Mouse (Mus musculus) CH12.LX (cell line): ENCODE data around the gene Tcp10a. TPM values are rescaled to one million over a fixed set of nuclear protein-coding genes. Genes with fewer than 3 reads are reported as not detected.
"Not testable (repeated sequence)": the region's sequence is repeated elsewhere in the genome, so short reads cannot be mapped to it uniquely, and the experiment has no call there.

ENCODE experiments used
- DNase-seq: peaks from one replicate; pipeline ENCODE4 v3.0.0-alpha.2; 2013; ENCODE audit errors: extremely low read depth
- H3K27ac ChIP-seq: 2 replicates; pipeline ENCODE4 v1.5.1; 2012; ENCODE audit warnings: low read depth, mild to moderate bottlenecking, control low read depth, moderate library complexity; ENCODE audit not compliant: insufficient read depth
- H3K27me3 ChIP-seq: replicated peaks from 2 replicates; pipeline ENCODE3; 2012; ENCODE audit warnings: inconsistent platforms
- H3K36me3 ChIP-seq, 2 experiments: replicated peaks in 1 of 2; 2 replicates each; pipeline versions ENCODE3 to v1.6.1; 2012; ENCODE audit warnings: inconsistent platforms in 1 of 2, low read length in 1 of 2, mild to moderate bottlenecking in 1 of 2, mixed read lengths in 1 of 2, moderate library complexity in 1 of 2; ENCODE audit not compliant: control insufficient read depth in 1 of 2, insufficient read depth in 1 of 2
- H3K4me1 ChIP-seq, 2 experiments: 2 replicates each; pipeline ENCODE4 v1.6.1; 2012; ENCODE audit warnings: inconsistent platforms in 1 of 2, moderate library complexity in 1 of 2; ENCODE audit not compliant: insufficient read depth in 2 of 2, control insufficient read depth in 1 of 2
- H3K4me2 ChIP-seq: 2 replicates; pipeline ENCODE4 v1.6.1; 2012; ENCODE audit warnings: low read depth, mild to moderate bottlenecking, control low read depth; ENCODE audit not compliant: poor library complexity, insufficient read depth, severe bottlenecking
- H3K4me3 ChIP-seq, 3 experiments: fragments of 150-350 bp in 1 of 3; sonication (generic) in 1 of 3; replicated peaks in 1 of 3; 2 replicates each; pipeline versions ENCODE3 to v1.5.1; 2011 to 2012; ENCODE audit warnings: low read depth in 2 of 3, low read length in 2 of 3, mild to moderate bottlenecking in 2 of 3, moderate library complexity in 2 of 3, control low read depth in 1 of 3, improper control_type of control experiment in 1 of 3, inconsistent platforms in 1 of 3, mixed read lengths in 1 of 3; ENCODE audit not compliant: poor library complexity in 1 of 3
- H3K79me2 ChIP-seq: replicated peaks from 2 replicates; pipeline ENCODE4 v1.6.1; 2012; ENCODE audit warnings: mild to moderate bottlenecking, moderate library complexity; ENCODE audit not compliant: control insufficient read depth, poor library complexity, insufficient read depth, severe bottlenecking; ENCODE audit errors: extremely low read depth
- H3K9ac ChIP-seq: 2 replicates; pipeline ENCODE4 v1.6.1; 2012; ENCODE audit warnings: low read depth, mild to moderate bottlenecking, control low read depth, moderate library complexity; ENCODE audit not compliant: insufficient read depth
- H3K9me3 ChIP-seq: replicated peaks from 2 replicates; pipeline ENCODE3; 2012; ENCODE audit warnings: low read length, inconsistent platforms, mixed read lengths
- dilution Hi-C: fragments of 300-500 bp; cut with MboI; formaldehyde crosslinking; loops from 2 replicates; pipeline ENCODE4 v1.14.3; 2020; ENCODE audit warnings: low sequenced_read_pairs; ENCODE audit not compliant: extremely low pct_unique_long_range_greater_than_20kb, extremely low pct_ligation_motif_present
- in situ Hi-C: fragments of 300-500 bp; cut with MboI; formaldehyde crosslinking; loops from 3 replicates; pipeline ENCODE4 v1.14.3; 2019; ENCODE audit warnings: low sequenced_read_pairs, low pct_ligation_motif_present, low pct_unique_long_range_greater_than_20kb, mixed read lengths
- polyA plus RNA-seq: library from polyadenylated mRNA; unstranded; fragments of >175 nt; gene quantifications from 2 replicates; pipeline ENCODE4 v1.2.1, GENCODE M21; 2012; ENCODE audit warnings: low read depth; ENCODE audit not compliant: insufficient read length
- total RNA-seq, 2 experiments: library from RNA; depleted of rRNA; stranded (reverse); fragments of 300-350 nt in 1 of 2; fragments of >200 nt in 1 of 2; gene quantifications; 2 replicates each; pipeline ENCODE4 v1.2.3; 2012 to 2014

Tcp10a gene
- total and polyA plus RNA-seq, 3 experiments: 0.84 TPM; not detected in 2

GRCm38 (mm10) chr17:7388958-7389356 lies 64.5 kb downstream of the Tcp10a start:
- H3K27ac ChIP-seq, H3K4me2 ChIP-seq, H3K4me3 ChIP-seq, H3K79me2 ChIP-seq, H3K9ac ChIP-seq, H3K9me3 ChIP-seq, dilution Hi-C loops, in situ Hi-C loops, H3K27me3 ChIP-seq, H3K36me3 ChIP-seq, H3K4me1 ChIP-seq, DNase-seq: not testable (repeated sequence)

- H3K9me3 ChIP-seq, H3K36me3 ChIP-seq, DNase-seq, H3K27ac ChIP-seq, H3K4me3 ChIP-seq, H3K4me1 ChIP-seq, H3K79me2 ChIP-seq, H3K9ac ChIP-seq, H3K4me2 ChIP-seq, in situ Hi-C loops, H3K27me3 ChIP-seq, dilution Hi-C loops: not testable (repeated sequence)
These were observed 65.5 kb downstream of the Tcp10a start for GRCm38 (mm10) chr17:7389898-7390297.

DNA sequence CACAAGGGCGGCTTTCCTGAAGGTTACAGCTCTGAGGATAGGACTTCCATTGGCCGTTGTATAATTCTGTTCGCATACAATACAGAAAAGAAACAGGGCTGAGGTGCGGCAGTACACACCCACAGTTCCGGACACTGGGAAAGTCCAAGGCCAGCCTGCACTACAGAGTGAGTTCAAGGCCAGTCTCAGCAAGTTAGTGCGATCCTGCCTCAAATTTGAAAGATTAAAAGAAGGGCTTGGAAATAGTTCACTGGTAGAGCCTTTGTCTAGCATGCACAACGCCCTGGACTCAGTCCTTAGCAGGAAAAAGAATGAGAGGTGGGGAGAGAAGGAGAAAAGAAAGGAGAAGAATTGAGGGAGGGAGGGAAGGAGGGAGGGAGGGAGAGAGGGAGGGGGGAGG lies 70.7 kb downstream of the Tcp10a start:
- H3K9me3 ChIP-seq, H3K9ac ChIP-seq, H3K27ac ChIP-seq, H3K27me3 ChIP-seq, H3K36me3 ChIP-seq, in situ Hi-C loops, dilution Hi-C loops, H3K4me2 ChIP-seq, DNase-seq, H3K4me3 ChIP-seq, H3K79me2 ChIP-seq: not testable (repeated sequence)
- H3K4me1 ChIP-seq: peaks cover 8 to 16% of the 10 kb centered on the region in 2 experiments

Other genes starting within 250 kb of the Tcp10a start
- 0.64 and 0.97 TPM in 2 replicates for gene Rps6ka2, start 154.5 kb upstream of the Tcp10a start, total RNA-seq (2012; rRNA removed)
- 0.91 and 1.4 TPM in 2 replicates for gene Rps6ka2, start 154.5 kb upstream of the Tcp10a start, total RNA-seq (2014; rRNA removed)
- gene Rps6ka2, start 154.5 kb upstream of the Tcp10a start, polyA plus RNA-seq: 1.4 and 1.5 TPM in 2 replicates
- not detected in 2 replicates for gene Ttll2, start 28.1 kb downstream of the Tcp10a start, total RNA-seq (2012; rRNA removed)
- gene Ttll2, start 28.1 kb downstream of the Tcp10a start, total RNA-seq (2014; rRNA removed): not detected in 2 replicates
- not detected in 2 replicates for gene Ttll2, start 28.1 kb downstream of the Tcp10a start, polyA plus RNA-seq
- gene Gm49630, start 47.3 kb downstream of the Tcp10a start, total RNA-seq (2012; rRNA removed): not detected in 2 replicates
- not detected in 2 replicates for gene Gm49630, start 47.3 kb downstream of the Tcp10a start, total RNA-seq (2014; rRNA removed)
- not detected in 2 replicates for gene Gm49630, start 47.3 kb downstream of the Tcp10a start, polyA plus RNA-seq
- 0.08 and 0.13 TPM in 2 replicates for gene Unc93a2, start 60.8 kb downstream of the Tcp10a start, total RNA-seq (2012; rRNA removed)
- 0.27 TPM in 1 of 2 replicates, not detected in the other for gene Unc93a2, start 60.8 kb downstream of the Tcp10a start, total RNA-seq (2014; rRNA removed)
- 0.50 TPM in 1 of 2 replicates, not detected in the other for gene Unc93a2, start 60.8 kb downstream of the Tcp10a start, polyA plus RNA-seq